Mouse (Mus musculus) hindbrain, embryonic 13.5 days (tissue): ENCODE results near the gene Iqcm. TPM values are rescaled to one million over a fixed set of nuclear protein-coding genes. Genes with fewer than 3 reads are reported as not detected.
"Not testable (repeated sequence)": the region's sequence is repeated elsewhere in the genome, so short reads cannot be mapped to it uniquely, and the experiment has no call there.

ENCODE experiments used
- ATAC-seq: fragments of 200-750 bp; cut with Nextera tagmentation; 2 replicates; pipeline ENCODE4 v1.8.0; 2017; ENCODE audit warnings: moderate TSS enrichment; ENCODE audit not compliant: low FRiP score
- H3K27ac ChIP-seq: fragments of 300-500 bp; sonication (generic); 2 replicates; pipeline ENCODE4 v1.5.1; 2015; ENCODE audit warnings: inconsistent platforms, mild to moderate bottlenecking, moderate library complexity
- H3K27me3 ChIP-seq: fragments of 300-500 bp; sonication (generic); 2 replicates; pipeline ENCODE4 v1.6.1; 2015; ENCODE audit warnings: mild to moderate bottlenecking, inconsistent platforms
- H3K36me3 ChIP-seq: fragments of 300-500 bp; sonication (generic); 2 replicates; pipeline ENCODE4 v1.6.1; 2015; ENCODE audit warnings: mild to moderate bottlenecking, inconsistent platforms
- H3K4me1 ChIP-seq: fragments of 300-500 bp; sonication (generic); replicated peaks from 2 replicates; pipeline ENCODE4 v1.6.1; 2015; ENCODE audit warnings: inconsistent platforms
- H3K4me2 ChIP-seq: fragments of 300-500 bp; sonication (generic); 2 replicates; pipeline ENCODE4 v1.6.1; 2015; ENCODE audit warnings: inconsistent platforms, mild to moderate bottlenecking, moderate library complexity
- H3K4me3 ChIP-seq: fragments of 300-500 bp; sonication (generic); 2 replicates; pipeline ENCODE4 v1.5.1; 2015; ENCODE audit warnings: mild to moderate bottlenecking, inconsistent platforms
- H3K9ac ChIP-seq: fragments of 300-500 bp; sonication (generic); 2 replicates; pipeline ENCODE4 v1.6.1; 2015; ENCODE audit warnings: mild to moderate bottlenecking, inconsistent platforms
- H3K9me3 ChIP-seq: fragments of 300-500 bp; sonication (generic); 2 replicates; pipeline ENCODE4 v1.6.1; 2016; ENCODE audit warnings: inconsistent platforms
- WGBS: fragments of 180-500 bp; shearing (Covaris S2); methylation state at CpG from one replicate; pipeline ENCODE4 v1.1.7; 2015; 5-methylcytosine and 5-hydroxymethylcytosine counted together
- polyA plus RNA-seq: library from polyadenylated mRNA; unstranded; fragments of >200 nt; fragmentation: Nextera tagmentation; extraction: Ambion mirVana; gene quantifications from 2 replicates; pipeline ENCODE4 v1.2.1, GENCODE M21; 2015

Gene Iqcm
- polyA plus RNA-seq = not detected in 2 replicates

- H3K4me3 ChIP-seq = no peak within 1 kb of the TSS
- H3K4me2 ChIP-seq = no peak within 1 kb of the TSS
- H3K9ac ChIP-seq = no peak within 1 kb of the TSS
- no peak for ATAC-seq
- 94% methylated on average over 7 of the region's 7 CpGs for WGBS
- H3K4me1 ChIP-seq = no peaks in the 10 kb centered on the region
- H3K9me3 ChIP-seq = no peaks in the 10 kb centered on the region
- H3K27ac ChIP-seq = no peak within 1 kb of the TSS
- no peaks in the 10 kb centered on the region for H3K36me3 ChIP-seq
- H3K27me3 ChIP-seq = no peaks in the 10 kb centered on the region
These were observed at the start of gene Iqcm for GRCm38 (mm10) chr8:75448394-75448793. Gene Iqcm, plus strand, starts transcription at chr8:75448694.

- no peak within 1 kb of the TSS for H3K9ac ChIP-seq
- no peaks in the 10 kb centered on the region for H3K9me3 ChIP-seq
- ATAC-seq = no peak
- H3K27me3 ChIP-seq = no peaks in the 10 kb centered on the region
- no peak within 1 kb of the TSS for H3K4me2 ChIP-seq
- H3K4me3 ChIP-seq = no peak within 1 kb of the TSS
- no peaks in the 10 kb centered on the region for H3K4me1 ChIP-seq
- H3K36me3 ChIP-seq = no peaks in the 10 kb centered on the region
- WGBS = 99% methylated on average over 5 of the region's 5 CpGs
- no peak within 1 kb of the TSS for H3K27ac ChIP-seq
These were observed 42.0 kb upstream of the Iqcm start, which contains the start of gene Gm10358 for GRCm38 (mm10) chr8:75406489-75406888. Gene Gm10358, minus strand, starts transcription at chr8:75406589.

GRCm38 (mm10) chr8:75415696-75416095 is 32.8 kb upstream of the Iqcm start:
- WGBS = 77% methylated on average over 3 of the region's 3 CpGs
- H3K4me3 ChIP-seq, ATAC-seq, H3K9me3 ChIP-seq, H3K36me3 ChIP-seq, H3K27ac ChIP-seq, H3K4me2 ChIP-seq, H3K9ac ChIP-seq, H3K4me1 ChIP-seq, H3K27me3 ChIP-seq: not testable (repeated sequence)

- WGBS = 87% methylated on average over 1 of the region's 1 CpGs
- H3K27ac ChIP-seq = no peak overlapping the region
- no peak overlapping the region for H3K4me3 ChIP-seq
- no peaks in the 10 kb centered on the region for H3K36me3 ChIP-seq
- no peaks in the 10 kb centered on the region for H3K4me1 ChIP-seq
- no peaks in the 10 kb centered on the region for H3K27me3 ChIP-seq
- H3K9me3 ChIP-seq = no peaks in the 10 kb centered on the region
- H3K9ac ChIP-seq = no peak overlapping the region
- no peak overlapping the region for H3K4me2 ChIP-seq
- ATAC-seq = no peak
These were observed 28.3 kb downstream of the Iqcm start for GRCm38 (mm10) chr8:75476756-75477155.

GRCm38 (mm10) chr8:75489035-75489678 is 40.7 kb downstream of the Iqcm start:
- Histone ChIP-seq H3K4me3 (no peak overlapping the region), H3K9me3 (no peaks in the 10 kb centered on the region), H3K4me2 (no peak overlapping the region), H3K36me3 (no peaks in the 10 kb centered on the region), H3K4me1 (no peaks in the 10 kb centered on the region), H3K27me3 (no peaks in the 10 kb centered on the region), H3K27ac (no peak overlapping the region), H3K9ac (no peak overlapping the region)
- 85% methylated on average over 13 of the region's 13 CpGs for WGBS
- no peak for ATAC-seq

- H3K27ac ChIP-seq = no peak overlapping the region
- 81% methylated on average over 1 of the region's 1 CpGs for WGBS
- H3K36me3 ChIP-seq = no peaks in the 10 kb centered on the region
- H3K27me3 ChIP-seq = no peaks in the 10 kb centered on the region
- H3K4me1 ChIP-seq = no peaks in the 10 kb centered on the region
- H3K9me3 ChIP-seq = no peaks in the 10 kb centered on the region
- H3K4me3 ChIP-seq = no peak overlapping the region
- no peak overlapping the region for H3K9ac ChIP-seq
- no peak for ATAC-seq
- H3K4me2 ChIP-seq = no peak overlapping the region
These were observed 60.8 kb downstream of the Iqcm start for GRCm38 (mm10) chr8:75509299-75509698.

GRCm38 (mm10) chr8:75513786-75514185 is 65.3 kb downstream of the Iqcm start:
- Histone ChIP-seq H3K9ac (no peak overlapping the region), H3K27ac (no peak overlapping the region), H3K4me1 (no peaks in the 10 kb centered on the region), H3K4me2 (no peak overlapping the region), H3K36me3 (no peaks in the 10 kb centered on the region), H3K4me3 (no peak overlapping the region), H3K9me3 (no peaks in the 10 kb centered on the region), H3K27me3 (no peaks in the 10 kb centered on the region)
- ATAC-seq = no peak
- 85% methylated on average over 3 of the region's 3 CpGs for WGBS

- ATAC-seq = no peak
- Histone ChIP-seq H3K4me3 (no peak overlapping the region), H3K27ac (no peak overlapping the region), H3K4me1 (no peaks in the 10 kb centered on the region), H3K27me3 (no peaks in the 10 kb centered on the region), H3K9ac (no peak overlapping the region), H3K4me2 (no peak overlapping the region), H3K9me3 (no peaks in the 10 kb centered on the region), H3K36me3 (no peaks in the 10 kb centered on the region)
- 95% methylated on average over 3 of the region's 3 CpGs for WGBS
These were observed 100.8 kb downstream of the Iqcm start for GRCm38 (mm10) chr8:75549284-75549683.

- H3K4me2 ChIP-seq = no peak overlapping the region
- ATAC-seq = no peak
- H3K27me3 ChIP-seq = no peaks in the 10 kb centered on the region
- no peaks in the 10 kb centered on the region for H3K9me3 ChIP-seq
- H3K9ac ChIP-seq = no peak overlapping the region
- no peaks in the 10 kb centered on the region for H3K4me1 ChIP-seq
- H3K27ac ChIP-seq = no peak overlapping the region
- 82% methylated on average over 2 of the region's 2 CpGs for WGBS
- no peak overlapping the region for H3K4me3 ChIP-seq
- no peaks in the 10 kb centered on the region for H3K36me3 ChIP-seq
These were observed 147.8 kb downstream of the Iqcm start for GRCm38 (mm10) chr8:75596281-75596680.

- Histone ChIP-seq H3K9me3 (no peaks in the 10 kb centered on the region), H3K4me3 (no peak overlapping the region), H3K4me2 (no peak overlapping the region), H3K36me3 (no peaks in the 10 kb centered on the region), H3K27me3 (no peaks in the 10 kb centered on the region), H3K9ac (no peak overlapping the region), H3K27ac (no peak overlapping the region), H3K4me1 (no peaks in the 10 kb centered on the region)
- WGBS = 84% methylated on average over 3 of the region's 3 CpGs
- no peak for ATAC-seq
These were observed 194.5 kb downstream of the Iqcm start for GRCm38 (mm10) chr8:75642958-75643357.

GRCm38 (mm10) chr8:75659287-75659686 is 210.8 kb downstream of the Iqcm start:
- no peak overlapping the region for H3K9ac ChIP-seq
- H3K27me3 ChIP-seq = no peaks in the 10 kb centered on the region
- H3K27ac ChIP-seq = no peak overlapping the region
- H3K4me3 ChIP-seq = no peak overlapping the region
- ATAC-seq = no peak
- H3K9me3 ChIP-seq = no peaks in the 10 kb centered on the region
- no peaks in the 10 kb centered on the region for H3K4me1 ChIP-seq
- H3K36me3 ChIP-seq = no peaks in the 10 kb centered on the region
- 91% methylated on average over 6 of the region's 6 CpGs for WGBS
- no peak overlapping the region for H3K4me2 ChIP-seq

GRCm38 (mm10) chr8:75746561-75746960 is 298.1 kb downstream of the Iqcm start:
- no peaks in the 10 kb centered on the region for H3K27me3 ChIP-seq
- H3K4me3 ChIP-seq = no peak overlapping the region
- WGBS = 90% methylated on average over 3 of the region's 3 CpGs
- H3K9ac ChIP-seq = no peak overlapping the region
- no peaks in the 10 kb centered on the region for H3K36me3 ChIP-seq
- H3K4me1 ChIP-seq = no peaks in the 10 kb centered on the region
- no peaks in the 10 kb centered on the region for H3K9me3 ChIP-seq
- no peak for ATAC-seq
- H3K4me2 ChIP-seq = no peak overlapping the region
- no peak overlapping the region for H3K27ac ChIP-seq

- Histone ChIP-seq H3K4me1 (no peaks in the 10 kb centered on the region), H3K36me3 (no peaks in the 10 kb centered on the region), H3K9me3 (peaks cover 7% of the 10 kb centered on the region; the same call in 1 of the 2 replicates), H3K4me3 (no peak overlapping the region), H3K27ac (no peak overlapping the region), H3K9ac (no peak overlapping the region), H3K4me2 (no peak overlapping the region), H3K27me3 (no peaks in the 10 kb centered on the region)
- ATAC-seq = no peak
These were observed 307.1 kb downstream of the Iqcm start for GRCm38 (mm10) chr8:75755596-75755995.
